ENCODE assay signal across 20 mouse cellular contexts in the genomic region with DNA sequence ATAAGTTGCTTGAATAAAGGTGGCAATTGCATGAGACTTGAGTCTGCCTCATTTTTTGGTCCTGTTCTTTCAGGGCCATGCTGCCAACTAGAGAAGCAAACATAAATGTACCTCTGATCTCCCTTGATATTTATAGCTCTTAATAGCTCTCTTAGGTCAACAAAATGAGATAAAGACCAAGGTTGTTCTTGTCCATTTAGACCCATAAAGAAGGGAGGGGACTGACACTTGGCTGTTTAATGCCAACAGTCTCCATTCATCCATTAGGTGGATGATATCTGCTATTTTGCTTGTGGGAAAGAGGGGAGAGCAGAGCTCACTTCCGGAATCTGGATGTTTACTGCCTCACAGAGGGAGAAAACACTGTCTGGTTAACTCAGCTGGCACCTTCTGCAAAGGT. TPM values are rescaled to one million over a fixed set of nuclear protein-coding genes. Genes with fewer than 3 reads are reported as not detected.
DNase-seq lines count a peak whose midpoint lies in the region; ATAC-seq and TF ChIP-seq lines count a peak whose summit lies in the region.
"Had no signal": no experiment of that assay in that cellular context is flagged by ENCODE, and none has a peak within 500 bp of the region (broad histone marks: within the 10 kb centered on the region; RNA-seq: fewer than 3 reads in every experiment).

No protein-coding gene starts in this region.

- H3K4me3 ChIP-seq in forebrain, embryonic 10.5 days, result no peak overlapping the region
- no peak overlapping the region for H3K4me3 ChIP-seq in forebrain, embryonic 13.5 days
- no peak overlapping the region for H3K4me3 ChIP-seq in hindbrain, embryonic 10.5 days
- no peak overlapping the region for H3K4me3 ChIP-seq in hindbrain, embryonic 16.5 days (ENCODE audit: low read length)
- no peak overlapping the region for H3K4me3 ChIP-seq in lung, postnatal 0 days (ENCODE audit: low read depth, low read length)
- no peak overlapping the region for H3K4me3 ChIP-seq in myocyte
- no peak overlapping the region for H3K4me3 ChIP-seq in thymus, adult 2 months (ENCODE audit: control insufficient read depth, insufficient read depth, low read length)
- H3K4me3 ChIP-seq: layer of hippocampus, adult 2 months; left cerebral cortex, adult 2 months; limb, embryonic 12.5 days had no signal

- H3K4me2 ChIP-seq in forebrain, embryonic 13.5 days, result no peak overlapping the region
- H3K4me2 ChIP-seq in hindbrain, embryonic 16.5 days (ENCODE audit: low read length), result no peak overlapping the region
- no peak overlapping the region for H3K4me2 ChIP-seq in lung, postnatal 0 days (replicated peaks; ENCODE audit: low read depth, low read length)
- H3K4me2 ChIP-seq in myocyte (ENCODE audit: low read depth), result peak overlapping the region; percentile 18
- H3K4me2 ChIP-seq: heart, embryonic 11.5 days; limb, embryonic 12.5 days had no signal

- H3K36me3 ChIP-seq in forebrain, embryonic 10.5 days (replicated peaks), result no peaks in the 10 kb centered on the region
- H3K36me3 ChIP-seq in forebrain, embryonic 13.5 days (ENCODE audit: poor library complexity, severe bottlenecking), result no peaks in the 10 kb centered on the region
- H3K36me3 ChIP-seq in hindbrain, embryonic 10.5 days, result no peaks in the 10 kb centered on the region
- H3K36me3 ChIP-seq in hindbrain, embryonic 16.5 days (ENCODE audit: control insufficient read depth, insufficient read depth, low read length), result no peaks in the 10 kb centered on the region
- no peaks in the 10 kb centered on the region for H3K36me3 ChIP-seq in lung, postnatal 0 days (ENCODE audit: insufficient read depth, low read length)
- no peaks in the 10 kb centered on the region for H3K36me3 ChIP-seq in myocyte (ENCODE audit: control insufficient read depth, insufficient read depth)
- H3K36me3 ChIP-seq in thymus, adult 2 months (ENCODE audit: control insufficient read depth, insufficient read depth, low read length), result no peaks in the 10 kb centered on the region
- H3K36me3 ChIP-seq: limb, embryonic 12.5 days had no signal

- WGBS in forebrain, embryonic 10.5 days, result 45% methylated on average over 1 of the region's 1 CpGs
- 74% methylated on average over 1 of the region's 1 CpGs for WGBS in forebrain, embryonic 13.5 days
- 54% methylated on average over 1 of the region's 1 CpGs for WGBS in hindbrain, embryonic 10.5 days
- 68% methylated on average over 1 of the region's 1 CpGs for WGBS in hindbrain, embryonic 16.5 days
- 23% methylated on average over 1 of the region's 1 CpGs for WGBS in lung, postnatal 0 days
- WGBS in thymus, adult 2 months, result 66% methylated on average over 1 of the region's 1 CpGs

- no peaks in the 10 kb centered on the region for H3K79me2 ChIP-seq in myocyte (ENCODE audit: control insufficient read depth, insufficient read depth)

- no peak overlapping the region for H3K9ac ChIP-seq in forebrain, embryonic 13.5 days
- no peak overlapping the region for H3K9ac ChIP-seq in hindbrain, embryonic 16.5 days (ENCODE audit: low read depth, low read length)
- H3K9ac ChIP-seq in lung, postnatal 0 days (replicated peaks; ENCODE audit: low read depth), result no peak overlapping the region
- H3K9ac ChIP-seq: limb, embryonic 12.5 days had no signal

- no peaks in the 10 kb centered on the region for H3K9me3 ChIP-seq in forebrain, embryonic 10.5 days
- H3K9me3 ChIP-seq in forebrain, embryonic 13.5 days (replicated peaks), result no peaks in the 10 kb centered on the region
- H3K9me3 ChIP-seq in hindbrain, embryonic 10.5 days, result no peaks in the 10 kb centered on the region
- no peaks in the 10 kb centered on the region for H3K9me3 ChIP-seq in hindbrain, embryonic 16.5 days (ENCODE audit: control insufficient read depth, low read length)
- H3K9me3 ChIP-seq in lung, postnatal 0 days (ENCODE audit: low read length), result no peaks in the 10 kb centered on the region
- H3K9me3 ChIP-seq: limb, embryonic 12.5 days had no signal

- peak overlapping the region; percentile 61; the same call in 1 of the 2 replicates for H3K27ac ChIP-seq in forebrain, embryonic 10.5 days
- no peak overlapping the region for H3K27ac ChIP-seq in forebrain, embryonic 13.5 days
- H3K27ac ChIP-seq in hindbrain, embryonic 10.5 days, result peak overlapping the region; percentile 69; the same call in 1 of the 2 replicates
- no peak overlapping the region for H3K27ac ChIP-seq in hindbrain, embryonic 16.5 days (ENCODE audit: low read depth, low read length)
- H3K27ac ChIP-seq in lung, postnatal 0 days (ENCODE audit: low read length), result peak overlapping the region; percentile 33; the same call in 1 of the 2 replicates
- H3K27ac ChIP-seq in thymus, adult 2 months (ENCODE audit: control insufficient read depth, insufficient read depth, low read length), result no peak overlapping the region
- H3K27ac ChIP-seq: layer of hippocampus, adult 2 months; left cerebral cortex, adult 2 months; limb, embryonic 12.5 days had no signal

- DNase-seq in forebrain, embryonic 10.5 days (ENCODE audit: extremely low spot score, low spot score), result no peak
- DNase-seq in hindbrain, embryonic 10.5 days (ENCODE audit: low spot score), result no peak
- no peak for DNase-seq in lung, postnatal 0 days (ENCODE audit: low spot score)
- no peak for DNase-seq in lung, postnatal 36 days
- no peak for DNase-seq in thymus, adult 2 months
- DNase-seq: cerebellum, adult 9-11 months; right cerebral cortex, adult 18-20 months; spleen, adult 18-20 months had no signal

- TF ChIP-seq POLR2A in myocyte (IDR thresholded peaks at IDR 0.05; ENCODE audit: insufficient read length, low read depth), result no peak
- no peak for TF ChIP-seq POLR2A in thymus, adult 2 months (IDR thresholded peaks at IDR 0.05; ENCODE audit: control insufficient read depth, extremely low read depth, insufficient read depth, low read length, poor library complexity)

- no peak for TF ChIP-seq CTCF in lung, postnatal 0 days (IDR thresholded peaks at IDR 0.05)
- no peak for TF ChIP-seq CTCF in thymus, adult 2 months (IDR thresholded peaks at IDR 0.05; ENCODE audit: borderline replicate concordance, control insufficient read depth, extremely low read depth, insufficient read depth, low read length, poor library complexity)

- no peak overlapping the region for H3ac ChIP-seq in myocyte (ENCODE audit: control insufficient read depth, insufficient read length)

- ATAC-seq in forebrain, embryonic 13.5 days, result no peak
- ATAC-seq in hindbrain, embryonic 16.5 days, result no peak
- no peak for ATAC-seq in lung, postnatal 0 days

- peaks cover 28% of the 10 kb centered on the region for H3K4me1 ChIP-seq in forebrain, embryonic 10.5 days
- peaks cover 16% of the 10 kb centered on the region for H3K4me1 ChIP-seq in forebrain, embryonic 13.5 days
- H3K4me1 ChIP-seq in hindbrain, embryonic 10.5 days (replicated peaks), result peaks cover 31% of the 10 kb centered on the region
- peaks cover 6% of the 10 kb centered on the region for H3K4me1 ChIP-seq in hindbrain, embryonic 16.5 days (ENCODE audit: control insufficient read depth, insufficient read depth, low read depth, low read length)
- no peaks in the 10 kb centered on the region for H3K4me1 ChIP-seq in lung, postnatal 0 days (ENCODE audit: insufficient read depth, low read depth, low read length)
- peaks cover 9% of the 10 kb centered on the region for H3K4me1 ChIP-seq in thymus, adult 2 months (replicated peaks; ENCODE audit: control insufficient read depth, insufficient read depth, low read length)

- no peaks in the 10 kb centered on the region for H3K27me3 ChIP-seq in forebrain, embryonic 10.5 days (ENCODE audit: poor library complexity, severe bottlenecking)
- H3K27me3 ChIP-seq in forebrain, embryonic 13.5 days, result no peaks in the 10 kb centered on the region
- H3K27me3 ChIP-seq in hindbrain, embryonic 10.5 days (ENCODE audit: insufficient read depth, poor library complexity, severe bottlenecking), result no peaks in the 10 kb centered on the region
- no peaks in the 10 kb centered on the region for H3K27me3 ChIP-seq in hindbrain, embryonic 16.5 days (replicated peaks; ENCODE audit: control insufficient read depth, insufficient read depth, low read length)
- no peaks in the 10 kb centered on the region for H3K27me3 ChIP-seq in lung, postnatal 0 days (replicated peaks; ENCODE audit: insufficient read depth, low read length)
- H3K27me3 ChIP-seq in myocyte (ENCODE audit: control insufficient read depth, insufficient read depth, insufficient read length), result no peaks in the 10 kb centered on the region
- no peaks in the 10 kb centered on the region for H3K27me3 ChIP-seq in thymus, adult 2 months (ENCODE audit: control insufficient read depth, insufficient read depth, low read length)
- H3K27me3 ChIP-seq: limb, embryonic 12.5 days had no signal

- TF ChIP-seq EP300 in lung, postnatal 0 days (IDR thresholded peaks at IDR 0.05), result no peak

TF ChIP-seq in myocyte, 11 proteins besides CTCF, POLR2A, EP300 and RAD21 (continues in another document):
- no peak for TF ChIP-seq REST (IDR thresholded peaks at IDR 0.05; ENCODE audit: insufficient read depth, insufficient read length)
- TF ChIP-seq POLR2AphosphoS2 (IDR thresholded peaks at IDR 0.05; ENCODE audit: insufficient read length, low read depth), result no peak
- no peak for TF ChIP-seq MYOG (IDR thresholded peaks at IDR 0.05; ENCODE audit: control insufficient read depth in 1 of 3, insufficient read depth in 1 of 3, insufficient read length in 2 of 3, low read depth in 2 of 3)
- no peak for TF ChIP-seq TCF12 (IDR thresholded peaks at IDR 0.05; ENCODE audit: insufficient read depth, poor library complexity, severe bottlenecking)
- TF ChIP-seq USF1 (IDR thresholded peaks at IDR 0.05; ENCODE audit: low read depth), result no peak
- TF ChIP-seq CEBPB (IDR thresholded peaks at IDR 0.05; ENCODE audit: insufficient read depth, poor library complexity, severe bottlenecking), result no peak

RNA-seq across cellular contexts. Expression of a gene that starts 28.4 kb away (rescaled TPM):
- polyA plus RNA-seq in forebrain, embryonic 10.5 days (2016; fragmentation: Nextera tagmentation; extraction: Ambion mirVana), result 0.22 and 0.34 TPM in 2 replicates
- polyA plus RNA-seq in forebrain, embryonic 13.5 days (2015; fragmentation: Nextera tagmentation; extraction: Ambion mirVana), result 0.18 and 0.20 TPM in 2 replicates
- polyA plus RNA-seq in hindbrain, embryonic 10.5 days (2016; fragmentation: Nextera tagmentation; extraction: Ambion mirVana), result 0.12 and 0.22 TPM in 2 replicates
- polyA plus RNA-seq in hindbrain, embryonic 16.5 days (2015; fragmentation: Nextera tagmentation; extraction: Ambion mirVana), result 0.23 and 0.30 TPM in 2 replicates
- polyA plus RNA-seq in lung, postnatal 0 days (2015; fragmentation: Nextera tagmentation; extraction: Ambion mirVana), result 0.24 and 0.27 TPM in 2 replicates
- polyA plus RNA-seq in myocyte (2012; fragmentation: generic; extraction: Trizol), result 0.16 TPM
- 0.15 and 0.19 TPM in 2 replicates for polyA plus RNA-seq in thymus, adult 2 months (2012; rRNA removed)

RNA-seq across cellular contexts. Expression of a gene that starts 55.9 kb away (rescaled TPM):
- polyA plus RNA-seq in forebrain, embryonic 10.5 days (2016; fragmentation: Nextera tagmentation; extraction: Ambion mirVana), result not detected in 2 replicates
- not detected in 2 replicates for polyA plus RNA-seq in forebrain, embryonic 13.5 days (2015; fragmentation: Nextera tagmentation; extraction: Ambion mirVana)
- not detected in 2 replicates for polyA plus RNA-seq in hindbrain, embryonic 10.5 days (2016; fragmentation: Nextera tagmentation; extraction: Ambion mirVana)
- polyA plus RNA-seq in hindbrain, embryonic 16.5 days (2015; fragmentation: Nextera tagmentation; extraction: Ambion mirVana), result not detected in 2 replicates
- polyA plus RNA-seq in lung, postnatal 0 days (2015; fragmentation: Nextera tagmentation; extraction: Ambion mirVana), result not detected in 2 replicates
- 0.20 TPM for polyA plus RNA-seq in myocyte (2012; fragmentation: generic; extraction: Trizol)
- not detected in 2 replicates for polyA plus RNA-seq in thymus, adult 2 months (2012; rRNA removed)
- polyA plus RNA-seq: kidney, embryonic 16.5 days; limb, embryonic 12.5 days; liver, embryonic 16.5 days; midbrain, postnatal 0 days; neural tube, embryonic 11.5 days; stomach, embryonic 16.5 days had no signal

Comparison
In these comparisons a context has a peak if more than half of its experiments do, and no peak if none do; other contexts are left out.
1. H3K27ac ChIP-seq: peak in forebrain, embryonic 10.5 days (single experiment), hindbrain, embryonic 10.5 days (single experiment) and lung, postnatal 0 days (single experiment); none in forebrain, embryonic 13.5 days (single experiment), hindbrain, embryonic 16.5 days (single experiment) and thymus, adult 2 months (single experiment).